Mouse (Mus musculus): ENCODE results near the gene Pcbd1. TPM values are rescaled to one million over a fixed set of nuclear protein-coding genes. Genes with fewer than 3 reads are reported as not detected.

Pcbd1 gene
- total RNA-seq, 1 experiment = 9.5 TPM

DNA sequence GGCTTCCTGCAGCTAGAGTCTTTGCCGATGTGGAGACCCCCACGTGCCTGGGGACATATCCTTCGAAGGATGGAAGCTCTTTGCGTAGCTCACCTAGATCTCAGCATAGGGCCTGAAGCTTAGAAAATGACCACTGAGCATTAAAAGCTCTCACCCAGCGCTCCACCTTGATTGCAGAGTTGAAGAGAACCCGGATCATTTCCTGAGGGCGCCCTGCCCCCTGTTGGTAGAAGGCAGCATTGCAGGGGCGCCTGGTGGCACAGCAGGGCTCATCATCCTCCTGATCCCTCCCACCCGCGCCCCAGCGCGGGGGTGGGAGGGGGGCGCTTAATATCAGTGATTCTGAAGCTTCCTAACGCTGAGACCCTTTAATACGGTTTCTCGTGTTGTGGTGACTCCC, 16.8 kb upstream of the Pcbd1 start:
- Histone ChIP-seq H3K27ac (ENCODE audit: insufficient read depth, low read depth, low read length, poor library complexity, severe bottlenecking) (no peak overlapping the region), H3K4me1 (ENCODE audit: control insufficient read depth in 2 of 2, insufficient read depth in 2 of 2, low read length in 2 of 2, poor library complexity in 1 of 2) (peaks cover 0 to 11% of the 10 kb centered on the region in 2 experiments; a peak in 2 of 4 replicates), H3K9ac (ENCODE audit: insufficient read depth, low read depth, low read length, poor library complexity, severe bottlenecking) (no peak overlapping the region), H3K36me3 (ENCODE audit: control insufficient read depth, insufficient read depth, low read length, poor library complexity, severe bottlenecking) (no peaks in the 10 kb centered on the region), H3K9me3 (ENCODE audit: control insufficient read depth, insufficient read depth, low read depth, low read length) (no peaks in the 10 kb centered on the region), H3K4me3 (ENCODE audit: insufficient read depth in 1 of 2, low read depth in 1 of 2, low read length in 2 of 2, poor library complexity in 1 of 2, severe bottlenecking in 1 of 2) (no peak overlapping the region)
- in situ Hi-C loops (cut with MboI; ENCODE audit: low sequenced_read_pairs in 2 of 2, unreplicated experiment in 2 of 2) = loop anchor here in 1 of 2 experiments (25.0 kb wide), 1 partner anchor 285 kb away; no protein-coding TSS in a partner anchor
- DNase-seq (ENCODE audit: low read depth, low spot score) = no peak
- no peak for TF ChIP-seq ZNF384 (IDR thresholded peaks at IDR 0.05; ENCODE audit: low read depth, low read length)
- no peak for TF ChIP-seq MAFK (IDR thresholded peaks at IDR 0.05; ENCODE audit: insufficient read depth, low read depth, low read length)
- TF ChIP-seq ZC3H11A (IDR thresholded peaks at IDR 0.05; ENCODE audit: borderline replicate concordance, low read depth, low read length) = peak; percentile 57; the same call in 1 of the 2 replicates
- TF ChIP-seq CHD2 (IDR thresholded peaks at IDR 0.05; ENCODE audit: low read depth, low read length) = no peak
- TF ChIP-seq HCFC1 (IDR thresholded peaks at IDR 0.05; ENCODE audit: borderline replicate concordance, insufficient read depth, low read length) = no peak

- no peaks in the 10 kb centered on the region for H3K9me3 ChIP-seq (ENCODE audit: control insufficient read depth, insufficient read depth, low read depth, low read length)
- no peak for DNase-seq (ENCODE audit: low read depth, low spot score)
- H3K9ac ChIP-seq (ENCODE audit: insufficient read depth, low read depth, low read length, poor library complexity, severe bottlenecking) = no peak overlapping the region
- H3K4me3 ChIP-seq (ENCODE audit: insufficient read depth in 1 of 2, low read depth in 1 of 2, low read length in 2 of 2, poor library complexity in 1 of 2, severe bottlenecking in 1 of 2) = no peak overlapping the region
- H3K4me1 ChIP-seq (ENCODE audit: control insufficient read depth in 2 of 2, insufficient read depth in 2 of 2, low read length in 2 of 2, poor library complexity in 1 of 2) = peaks cover 0 to 10% of the 10 kb centered on the region in 2 experiments; a peak in 2 of 4 replicates
- in situ Hi-C loops (cut with MboI; ENCODE audit: low sequenced_read_pairs in 2 of 2, unreplicated experiment in 2 of 2) = loop anchor here in 1 of 2 experiments (25.0 kb wide), 1 partner anchor 287 kb away; no protein-coding TSS in a partner anchor
- no peaks in the 10 kb centered on the region for H3K36me3 ChIP-seq (ENCODE audit: control insufficient read depth, insufficient read depth, low read length, poor library complexity, severe bottlenecking)
- no peak overlapping the region for H3K27ac ChIP-seq (ENCODE audit: insufficient read depth, low read depth, low read length, poor library complexity, severe bottlenecking)
- TF ChIP-seq ZC3H11A (IDR thresholded peaks at IDR 0.05; ENCODE audit: borderline replicate concordance, low read depth, low read length) = no peak
- TF ChIP-seq ZNF384 (IDR thresholded peaks at IDR 0.05; ENCODE audit: low read depth, low read length) = no peak
- no peak for TF ChIP-seq CHD2 (IDR thresholded peaks at IDR 0.05; ENCODE audit: low read depth, low read length)
- TF ChIP-seq HCFC1 (IDR thresholded peaks at IDR 0.05; ENCODE audit: borderline replicate concordance, insufficient read depth, low read length) = no peak
- no peak for TF ChIP-seq MAFK (IDR thresholded peaks at IDR 0.05; ENCODE audit: insufficient read depth, low read depth, low read length)
These were observed 14.5 kb upstream of the Pcbd1 start for GRCm38 (mm10) chr10:61074643-61075042.

DNA sequence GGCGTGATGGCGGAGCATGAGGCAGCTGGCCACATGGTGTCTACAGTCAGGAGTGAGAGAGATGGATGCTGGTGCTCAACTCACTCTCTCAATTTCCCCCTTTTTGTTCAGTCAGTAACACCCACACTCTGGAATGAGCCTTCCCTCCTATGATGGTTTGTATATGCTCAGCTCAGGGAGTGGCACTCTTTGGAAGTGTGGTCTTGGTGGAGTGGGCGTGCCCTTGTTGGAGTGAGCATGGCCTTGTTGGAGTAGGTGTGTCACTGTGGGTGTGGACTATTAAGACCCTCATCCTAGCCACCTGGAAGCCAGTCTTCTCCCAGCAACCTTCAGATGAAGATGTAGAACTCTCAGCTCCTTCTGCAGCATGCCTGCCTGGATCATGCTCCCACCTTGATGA, 13.5 kb upstream of the Pcbd1 start:
- Histone ChIP-seq H3K4me1 (ENCODE audit: control insufficient read depth in 2 of 2, insufficient read depth in 2 of 2, low read length in 2 of 2, poor library complexity in 1 of 2) (peaks cover 0 to 12% of the 10 kb centered on the region in 2 experiments; a peak in 2 of 4 replicates), H3K4me3 (ENCODE audit: insufficient read depth in 1 of 2, low read depth in 1 of 2, low read length in 2 of 2, poor library complexity in 1 of 2, severe bottlenecking in 1 of 2) (no peak overlapping the region), H3K9ac (ENCODE audit: insufficient read depth, low read depth, low read length, poor library complexity, severe bottlenecking) (no peak overlapping the region), H3K27ac (ENCODE audit: insufficient read depth, low read depth, low read length, poor library complexity, severe bottlenecking) (no peak overlapping the region), H3K36me3 (ENCODE audit: control insufficient read depth, insufficient read depth, low read length, poor library complexity, severe bottlenecking) (no peaks in the 10 kb centered on the region), H3K9me3 (ENCODE audit: control insufficient read depth, insufficient read depth, low read depth, low read length) (no peaks in the 10 kb centered on the region)
- no peak for DNase-seq (ENCODE audit: low read depth, low spot score)
- in situ Hi-C loops (cut with MboI; ENCODE audit: low sequenced_read_pairs in 2 of 2, unreplicated experiment in 2 of 2) = no loop called here
- TF ChIP-seq ZC3H11A (IDR thresholded peaks at IDR 0.05; ENCODE audit: borderline replicate concordance, low read depth, low read length) = no peak
- TF ChIP-seq CHD2 (IDR thresholded peaks at IDR 0.05; ENCODE audit: low read depth, low read length) = no peak
- no peak for TF ChIP-seq MAFK (IDR thresholded peaks at IDR 0.05; ENCODE audit: insufficient read depth, low read depth, low read length)
- no peak for TF ChIP-seq ZNF384 (IDR thresholded peaks at IDR 0.05; ENCODE audit: low read depth, low read length)
- TF ChIP-seq HCFC1 (IDR thresholded peaks at IDR 0.05; ENCODE audit: borderline replicate concordance, insufficient read depth, low read length) = no peak

DNA sequence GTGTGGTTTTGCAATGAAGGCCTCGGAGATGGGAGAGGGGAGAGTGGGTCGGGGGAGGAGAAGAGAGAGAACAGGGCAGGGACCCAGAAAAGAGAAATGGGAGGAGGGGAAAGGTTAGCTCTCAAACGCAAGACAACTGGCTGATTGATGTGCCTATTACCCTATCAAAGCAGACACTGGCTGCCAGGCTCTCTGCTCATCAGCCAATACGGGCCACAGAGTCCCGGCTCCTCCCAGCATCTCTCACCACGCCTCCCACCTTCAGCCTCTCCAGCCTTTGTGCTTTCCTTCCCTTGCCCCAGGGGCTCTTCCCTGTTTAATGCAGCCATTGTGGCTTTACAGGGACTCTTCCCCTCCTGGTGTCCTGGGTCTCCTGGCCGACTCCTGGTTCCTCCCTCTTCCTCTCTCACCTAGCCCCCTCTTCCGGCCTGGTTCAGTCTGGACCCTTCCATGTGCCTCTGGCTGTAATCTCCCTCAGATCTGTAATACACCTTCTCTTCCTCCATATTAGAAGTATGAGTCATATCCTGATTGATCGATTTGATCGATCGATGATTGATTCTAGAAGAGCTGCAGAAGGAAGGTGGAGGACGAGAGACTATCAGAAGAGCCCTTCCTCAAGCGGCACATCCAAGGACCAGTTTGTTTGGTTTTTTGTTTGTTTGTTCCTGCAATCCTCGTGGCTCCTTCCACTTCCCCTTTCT, 8.8 kb upstream of the Pcbd1 start:
- in situ Hi-C loops (cut with MboI; ENCODE audit: low sequenced_read_pairs in 2 of 2, unreplicated experiment in 2 of 2) = no loop called here

More for the DNA sequence above, 8.8 kb upstream of the Pcbd1 start:
- no peaks in the 10 kb centered on the region for H3K36me3 ChIP-seq (ENCODE audit: control insufficient read depth, insufficient read depth, low read length, poor library complexity, severe bottlenecking)
- H3K4me3 ChIP-seq (ENCODE audit: insufficient read depth in 1 of 2, low read depth in 1 of 2, low read length in 2 of 2, poor library complexity in 1 of 2, severe bottlenecking in 1 of 2) = peak overlapping the region; percentile 12 to 35
- peaks cover 0 to 15% of the 10 kb centered on the region in 2 experiments; a peak in 2 of 4 replicates for H3K4me1 ChIP-seq (ENCODE audit: control insufficient read depth in 2 of 2, insufficient read depth in 2 of 2, low read length in 2 of 2, poor library complexity in 1 of 2)
- TF ChIP-seq CHD2 (IDR thresholded peaks at IDR 0.05; ENCODE audit: low read depth, low read length) = peak; percentile 91
- TF ChIP-seq MAFK (IDR thresholded peaks at IDR 0.05; ENCODE audit: insufficient read depth, low read depth, low read length) = no peak
- peak overlapping the region; percentile 21; the same call in 1 of the 2 replicates for H3K9ac ChIP-seq (ENCODE audit: insufficient read depth, low read depth, low read length, poor library complexity, severe bottlenecking)
- H3K27ac ChIP-seq (ENCODE audit: insufficient read depth, low read depth, low read length, poor library complexity, severe bottlenecking) = no peak overlapping the region; the same call in 1 of the 2 replicates
- peak; percentile 97 for DNase-seq (ENCODE audit: low read depth, low spot score)
- H3K9me3 ChIP-seq (ENCODE audit: control insufficient read depth, insufficient read depth, low read depth, low read length) = no peaks in the 10 kb centered on the region

Measured in ES-E14 (cell line).